Mouse (Mus musculus) ES-E14 (cell line): ENCODE results near the gene Adgrv1.

Source experiments
- HCFC1 ChIP-seq: IDR thresholded peaks from 2 replicates; pipeline ENCODE4 v1.6.1; 2012; ENCODE audit warnings: low read length, inconsistent platforms, borderline replicate concordance; ENCODE audit not compliant: insufficient read depth
- MAFK ChIP-seq: IDR thresholded peaks from 2 replicates; pipeline ENCODE4 v1.6.1; 2014; ENCODE audit warnings: mild to moderate bottlenecking, low read depth, low read length, inconsistent platforms; ENCODE audit not compliant: insufficient read depth
- ZC3H11A ChIP-seq: IDR thresholded peaks from 2 replicates; pipeline ENCODE4 v1.6.1; 2012; ENCODE audit warnings: low read depth, mild to moderate bottlenecking, inconsistent platforms, low read length, borderline replicate concordance

- no peak for TF ChIP-seq MAFK
- no peak for TF ChIP-seq ZC3H11A
- TF ChIP-seq HCFC1: no peak
These were observed 391.8 kb downstream of the Adgrv1 start for GRCm38 (mm10) chr13:81241181-81241580.
